Mouse (Mus musculus) testis, adult 2 months (tissue): Measurements from ENCODE around the gene Ccdc32. TPM values are rescaled to one million over a fixed set of nuclear protein-coding genes. Genes with fewer than 3 reads are reported as not detected.

Experiments used
- H3K27ac ChIP-seq: fragments of 200-500 bp; 2 replicates; pipeline ENCODE4 v1.5.1; 2012; ENCODE audit warnings: low read depth, low read length; ENCODE audit not compliant: control insufficient read depth, insufficient read depth
- H3K27me3 ChIP-seq: fragments of 200-500 bp; 2 replicates; pipeline ENCODE4 v1.6.1; 2012; ENCODE audit warnings: mild to moderate bottlenecking, low read length, moderate library complexity; ENCODE audit not compliant: control insufficient read depth, insufficient read depth
- H3K36me3 ChIP-seq: fragments of 200-500 bp; 2 replicates; pipeline ENCODE4 v1.6.1; 2012; ENCODE audit warnings: mild to moderate bottlenecking, low read length; ENCODE audit not compliant: control insufficient read depth, insufficient read depth
- H3K4me1 ChIP-seq: fragments of 200-500 bp; 2 replicates; pipeline ENCODE4 v1.6.1; 2012; ENCODE audit warnings: low read length; ENCODE audit not compliant: control insufficient read depth, insufficient read depth
- H3K4me3 ChIP-seq: fragments of 200-500 bp; 2 replicates; pipeline ENCODE4 v1.5.1; 2012; ENCODE audit warnings: low read depth, mild to moderate bottlenecking, low read length, moderate library complexity, mixed read lengths; ENCODE audit not compliant: control insufficient read depth
- CTCF ChIP-seq: fragments of 200-500 bp; IDR thresholded peaks from 2 replicates; pipeline ENCODE4 v1.5.1; 2012; ENCODE audit warnings: low read depth, mild to moderate bottlenecking, inconsistent platforms, low read length, moderate library complexity; ENCODE audit not compliant: control insufficient read depth, insufficient read depth, insufficient replicate concordance
- POLR2A ChIP-seq: fragments of 200-500 bp; IDR thresholded peaks from 2 replicates; pipeline ENCODE4 v1.6.1; 2012; ENCODE audit warnings: low read depth, mild to moderate bottlenecking, inconsistent platforms, low read length, moderate library complexity; ENCODE audit not compliant: control insufficient read depth
- polyA plus RNA-seq: library from polyadenylated mRNA; depleted of rRNA; stranded (reverse); fragments of >200 nt; gene quantifications from 2 replicates; pipeline ENCODE4 v1.2.3, GENCODE M21; 2012; rRNA removed

Ccdc32 gene
- polyA plus RNA-seq, 1 experiment: 3.3 TPM

DNA sequence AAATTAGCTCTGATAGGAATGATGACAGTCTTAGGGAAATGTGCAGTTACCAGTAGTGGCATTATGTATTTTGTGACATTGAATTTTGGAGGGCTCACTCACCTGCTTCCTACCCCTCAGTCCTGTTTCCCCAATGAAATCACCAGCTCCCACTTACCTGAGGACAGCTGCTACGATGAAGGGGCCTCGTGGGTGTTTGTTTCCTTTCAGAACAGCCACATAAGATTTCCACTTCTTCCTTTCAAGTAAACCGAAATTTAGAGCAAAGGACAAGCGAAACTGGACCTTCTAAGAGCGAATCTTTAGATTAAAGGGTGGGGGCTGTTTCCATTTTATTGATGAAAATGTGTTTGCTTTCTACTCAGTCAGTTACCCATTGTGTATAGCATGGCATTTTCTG lies 57.1 kb downstream of the Ccdc32 start:
- Histone ChIP-seq H3K4me3 (no peak overlapping the region), H3K27ac (no peak overlapping the region), H3K4me1 (peaks cover 14% of the 10 kb centered on the region), H3K36me3 (no peaks in the 10 kb centered on the region), H3K27me3 (no peaks in the 10 kb centered on the region)
- no peak for TF ChIP-seq CTCF
- no peak for TF ChIP-seq POLR2A

DNA sequence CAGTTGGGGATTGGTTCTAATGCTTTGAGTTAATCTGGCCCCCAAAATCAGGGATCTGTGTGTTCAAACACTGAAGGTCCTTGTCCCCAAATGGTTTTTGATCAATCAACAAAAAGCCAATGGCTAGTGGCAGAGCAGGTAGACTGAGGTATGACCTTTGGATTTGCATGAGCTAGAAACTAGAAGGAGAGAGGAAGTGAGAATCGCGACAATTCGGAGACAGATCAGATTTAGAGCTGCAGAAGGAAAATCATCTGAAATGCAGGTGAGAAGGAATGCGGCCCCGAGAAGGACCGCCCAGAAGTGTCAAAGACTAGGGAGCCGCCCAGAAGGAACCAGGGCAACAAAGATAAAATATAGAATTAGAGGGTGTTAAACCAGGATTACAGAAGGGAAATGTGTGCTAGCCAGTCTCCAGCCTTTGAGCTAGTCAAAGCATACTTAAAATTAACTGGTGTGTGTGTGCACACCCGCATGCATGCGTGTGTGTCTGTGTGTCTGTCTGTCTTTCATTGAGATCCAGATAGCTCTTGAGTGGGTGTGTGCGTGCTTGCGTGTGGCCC lies 59.5 kb downstream of the Ccdc32 start:
- H3K4me1 ChIP-seq: peaks cover 3% of the 10 kb centered on the region; the same call in 1 of the 2 replicates
- no peak for TF ChIP-seq POLR2A
- TF ChIP-seq CTCF: no peak
- H3K27me3 ChIP-seq: no peaks in the 10 kb centered on the region

More for the DNA sequence above, 59.5 kb downstream of the Ccdc32 start:
- no peak overlapping the region for H3K27ac ChIP-seq
- H3K36me3 ChIP-seq: no peaks in the 10 kb centered on the region
- no peak overlapping the region for H3K4me3 ChIP-seq

Other genes with a start within 250 kb of the Ccdc32 start
- gene Disp2, start 249.7 kb downstream of the Ccdc32 start, polyA plus RNA-seq: 0.28 and 0.77 TPM in 2 replicates
- gene Knstrn, start 215.4 kb downstream of the Ccdc32 start, polyA plus RNA-seq: 123 and 126 TPM in 2 replicates
- 22.2 and 41.3 TPM in 2 replicates for gene Ivd, start 167.4 kb downstream of the Ccdc32 start, polyA plus RNA-seq
- gene Bahd1, start 129.0 kb downstream of the Ccdc32 start, polyA plus RNA-seq: 10.0 and 12.8 TPM in 2 replicates
- 1.0 and 1.3 TPM in 2 replicates for gene Chst14, start 102.9 kb downstream of the Ccdc32 start, polyA plus RNA-seq
- gene Rpusd2, start 5.4 kb upstream of the Ccdc32 start, polyA plus RNA-seq: 4.7 and 4.8 TPM in 2 replicates
- 1.8 and 2.2 TPM in 2 replicates for gene Knl1, start 17.7 kb upstream of the Ccdc32 start, polyA plus RNA-seq
- gene Rad51, start 83.4 kb upstream of the Ccdc32 start, polyA plus RNA-seq: 12.2 and 15.1 TPM in 2 replicates
- gene Rmdn3, start 127.6 kb upstream of the Ccdc32 start, polyA plus RNA-seq: 9.2 and 10.7 TPM in 2 replicates
- gene Gchfr, start 138.4 kb upstream of the Ccdc32 start, polyA plus RNA-seq: 6.4 and 11.9 TPM in 2 replicates
- gene Gm14137, start 145.1 kb upstream of the Ccdc32 start, polyA plus RNA-seq: 4.7 and 4.8 TPM in 2 replicates
- 34.5 and 38.7 TPM in 2 replicates for gene Zfyve19, start 179.2 kb upstream of the Ccdc32 start, polyA plus RNA-seq
- 3.7 and 3.8 TPM in 2 replicates for gene Dnajc17, start 179.4 kb upstream of the Ccdc32 start, polyA plus RNA-seq
- 0.34 and 0.52 TPM in 2 replicates for gene Ppp1r14d, start 200.5 kb upstream of the Ccdc32 start, polyA plus RNA-seq
- gene Spint1, start 208.0 kb upstream of the Ccdc32 start, polyA plus RNA-seq: 3.6 and 4.7 TPM in 2 replicates
- gene Rhov, start 241.9 kb upstream of the Ccdc32 start, polyA plus RNA-seq: 11.8 and 11.9 TPM in 2 replicates